Comparison of ENCODE assay signal across 8 mouse cellular contexts in the genomic region with DNA sequence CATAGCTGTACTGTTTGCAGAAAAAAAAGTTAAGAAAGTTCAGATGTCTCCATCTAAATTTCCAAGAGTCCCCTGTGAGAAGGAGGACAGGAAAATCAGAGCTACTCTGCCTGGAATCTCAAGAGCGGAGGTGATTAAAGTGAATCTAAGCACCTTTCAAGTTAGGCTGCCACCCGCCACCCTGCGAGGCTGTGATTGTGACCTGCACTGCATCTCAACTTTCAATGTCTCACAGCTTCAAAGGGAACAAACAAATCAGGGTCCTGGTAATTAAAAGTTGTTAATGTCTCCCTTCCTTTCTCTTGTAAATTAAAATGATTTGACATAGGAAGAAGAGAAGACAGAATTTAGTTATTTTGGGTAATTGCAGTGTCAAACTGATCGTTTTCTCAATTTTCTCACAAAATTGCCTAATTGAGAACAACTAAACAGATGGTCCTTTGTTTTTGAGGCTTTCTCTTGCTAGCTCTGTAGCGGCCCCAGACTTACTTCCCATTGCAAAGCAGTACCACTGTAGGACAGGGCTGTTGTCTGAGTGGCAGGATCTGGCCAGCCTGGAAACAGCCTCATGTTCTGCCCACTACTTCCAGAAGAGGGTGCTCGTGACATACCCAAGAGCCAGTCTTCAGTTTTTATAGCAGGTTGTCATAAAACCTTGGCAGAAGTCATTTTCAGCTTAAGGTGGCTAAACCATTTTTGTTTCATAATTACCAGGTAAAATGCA.
DNase-seq lines count a peak whose midpoint lies in the region; ATAC-seq and TF ChIP-seq lines count a peak whose summit lies in the region.

No protein-coding gene starts in this region.

- peak; percentile 82; the same call in 1 of the 2 replicates for ATAC-seq in embryonic facial prominence, embryonic 12.5 days (ENCODE audit: insufficient number of reproducible peaks, insufficient read depth, low FRiP score, low TSS enrichment)
- 0 out of 2 replicates have a peak, but pooled peaks have one; percentile 62 for ATAC-seq in intestine, embryonic 14.5 days (replicated peaks; ENCODE audit: low FRiP score, low TSS enrichment, low read depth)
- ATAC-seq in midbrain, embryonic 13.5 days = peak; percentile 94

- no peak overlapping the region for H3K27ac ChIP-seq in gastrocnemius, adult 2 months
- H3K27ac ChIP-seq in embryonic facial prominence, embryonic 12.5 days = no peak overlapping the region
- no peak overlapping the region for H3K27ac ChIP-seq in intestine, embryonic 14.5 days (ENCODE audit: low read depth)
- no peak overlapping the region for H3K27ac ChIP-seq in midbrain, embryonic 13.5 days
- no peak overlapping the region for H3K27ac ChIP-seq in spleen, adult 2 months (ENCODE audit: insufficient read depth, low read length)

- H3K27me3 ChIP-seq in embryonic facial prominence, embryonic 12.5 days = no peaks in the 10 kb centered on the region
- H3K27me3 ChIP-seq in intestine, embryonic 14.5 days (replicated peaks; ENCODE audit: control insufficient read depth, insufficient read depth, low read length) = no peaks in the 10 kb centered on the region
- no peaks in the 10 kb centered on the region for H3K27me3 ChIP-seq in midbrain, embryonic 13.5 days
- H3K27me3 ChIP-seq in spleen, adult 2 months (ENCODE audit: control insufficient read depth, insufficient read depth, low read length) = no peaks in the 10 kb centered on the region

- peak; percentile 47 for TF ChIP-seq CTCF in gastrocnemius, adult 2 months (IDR thresholded peaks at IDR 0.05)
- peak; percentile 64; the same call in 1 of the 2 replicates for TF ChIP-seq CTCF in spleen, adult 2 months (IDR thresholded peaks at IDR 0.05; ENCODE audit: extremely low read depth, insufficient read depth, insufficient read length, insufficient replicate concordance)

- H3K9me3 ChIP-seq in embryonic facial prominence, embryonic 12.5 days = no peaks in the 10 kb centered on the region
- no peaks in the 10 kb centered on the region for H3K9me3 ChIP-seq in intestine, embryonic 14.5 days (ENCODE audit: control insufficient read depth, low read length)
- H3K9me3 ChIP-seq in midbrain, embryonic 13.5 days = no peaks in the 10 kb centered on the region

- H3K4me3 ChIP-seq in gastrocnemius, adult 2 months = no peak overlapping the region
- no peak overlapping the region for H3K4me3 ChIP-seq in embryonic facial prominence, embryonic 12.5 days
- H3K4me3 ChIP-seq in intestine, embryonic 14.5 days (ENCODE audit: low read depth, low read length) = no peak overlapping the region
- no peak overlapping the region for H3K4me3 ChIP-seq in midbrain, embryonic 13.5 days (replicated peaks)
- H3K4me3 ChIP-seq in spleen, adult 2 months (ENCODE audit: extremely low read depth, insufficient read depth, insufficient read length) = no peak overlapping the region

- H3K36me3 ChIP-seq in embryonic facial prominence, embryonic 12.5 days = no peaks in the 10 kb centered on the region
- H3K36me3 ChIP-seq in intestine, embryonic 14.5 days (ENCODE audit: control insufficient read depth, insufficient read depth, low read length) = no peaks in the 10 kb centered on the region
- no peaks in the 10 kb centered on the region for H3K36me3 ChIP-seq in midbrain, embryonic 13.5 days
- H3K36me3 ChIP-seq in spleen, adult 2 months (ENCODE audit: control insufficient read depth, insufficient read depth, low read length) = no peaks in the 10 kb centered on the region

- intact Hi-C loops in gastrocnemius, adult 2 months (cut with DNase I) = no loop called here

- H3K4me1 ChIP-seq in embryonic facial prominence, embryonic 12.5 days = no peaks in the 10 kb centered on the region
- H3K4me1 ChIP-seq in intestine, embryonic 14.5 days (replicated peaks; ENCODE audit: control insufficient read depth, insufficient read depth, low read length) = no peaks in the 10 kb centered on the region
- no peaks in the 10 kb centered on the region for H3K4me1 ChIP-seq in midbrain, embryonic 13.5 days (replicated peaks)
- no peaks in the 10 kb centered on the region for H3K4me1 ChIP-seq in spleen, adult 2 months (ENCODE audit: control insufficient read depth, insufficient read depth, insufficient read length)

- H3K9ac ChIP-seq in embryonic facial prominence, embryonic 12.5 days = no peak overlapping the region
- no peak overlapping the region for H3K9ac ChIP-seq in intestine, embryonic 14.5 days (ENCODE audit: low read length)
- H3K9ac ChIP-seq in midbrain, embryonic 13.5 days (replicated peaks) = no peak overlapping the region

- no peak for DNase-seq in gastrocnemius, adult 2 months
- no peak for DNase-seq in gastrocnemius, adult 18-20 months (ENCODE audit: low spot score)
- peak; percentile 78 for DNase-seq in adrenal gland, postnatal 10 days
- peak; percentile 73 for DNase-seq in intestine, embryonic 14.5 days (ENCODE audit: low spot score)
- DNase-seq in left cerebral cortex, adult 8-10 months (ENCODE audit: low spot score in 2 of 2) = peak; percentile 12 to 29
- DNase-seq in spleen, adult 2 months (ENCODE audit: low read depth in 1 of 2, low spot score in 2 of 2) = peak; percentile 11 to 12

- no peak overlapping the region for H3K4me2 ChIP-seq in embryonic facial prominence, embryonic 12.5 days (replicated peaks)
- H3K4me2 ChIP-seq in intestine, embryonic 14.5 days (ENCODE audit: low read length) = no peak overlapping the region
- H3K4me2 ChIP-seq in midbrain, embryonic 13.5 days (replicated peaks) = no peak overlapping the region

- 19% methylated on average over 6 of the region's 6 CpGs for WGBS in embryonic facial prominence, embryonic 12.5 days
- WGBS in intestine, embryonic 14.5 days = 41% methylated on average over 6 of the region's 6 CpGs
- 42% methylated on average over 6 of the region's 6 CpGs for WGBS in midbrain, embryonic 13.5 days
- WGBS in spleen, adult 2 months = 42% methylated on average over 6 of the region's 6 CpGs

- TF ChIP-seq POLR2A in spleen, adult 2 months (IDR thresholded peaks at IDR 0.05; ENCODE audit: low read depth, low read length) = no peak

Comparison
In these comparisons a context has a peak if more than half of its experiments do, and no peak if none do; other contexts are left out.
1. DNase-seq: peak in adrenal gland, postnatal 10 days (single experiment), intestine, embryonic 14.5 days (single experiment), left cerebral cortex, adult 8-10 months (2 of 2) and spleen, adult 2 months (2 of 2); none in gastrocnemius, adult 2 months (single experiment) and gastrocnemius, adult 18-20 months (single experiment).
2. Peak in every context shown above with its lines, with median percentiles within 50 percentile points of each other: ATAC-seq.